Mouse (Mus musculus): ENCODE data around the gene Ust. TPM values are rescaled to one million over a fixed set of nuclear protein-coding genes. Genes with fewer than 3 reads are reported as not detected.

The Ust gene
- polyA plus RNA-seq, 1 experiment = 11.7 TPM

GRCm38 (mm10) chr10:8477936-8478335 is 40.7 kb downstream of the Ust start:
- Histone ChIP-seq H3K4me1 (ENCODE audit: control insufficient read depth, insufficient read depth, low read length) (no peaks in the 10 kb centered on the region), H3K27ac (ENCODE audit: insufficient read depth, low read length) (no peak overlapping the region), H3K4me3 (ENCODE audit: insufficient read depth, low read length) (no peak overlapping the region)
- TF ChIP-seq POLR2A (IDR thresholded peaks at IDR 0.05; ENCODE audit: low read depth, low read length) (no peak), CTCF (IDR thresholded peaks at IDR 0.05; ENCODE audit: borderline replicate concordance, insufficient read depth, low read length) (no peak)

DNA sequence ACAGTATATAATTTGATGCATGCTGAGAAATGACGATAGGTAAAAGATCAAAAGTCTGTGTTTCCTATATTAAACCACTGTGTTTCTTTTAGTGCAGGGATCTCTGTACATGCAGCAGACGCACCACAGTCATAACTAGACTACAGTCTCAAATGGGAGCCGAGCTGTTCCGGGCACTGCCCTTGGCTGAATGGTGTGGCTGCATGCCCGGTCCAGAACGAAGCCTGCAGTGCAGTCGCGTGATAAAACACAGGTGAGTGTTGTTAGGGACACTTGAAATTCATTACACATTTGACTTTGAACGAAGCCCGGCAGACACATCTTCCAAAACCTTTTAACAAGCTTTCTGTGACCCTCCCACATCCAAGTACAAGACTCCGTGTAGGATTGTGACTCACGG is 46.6 kb downstream of the Ust start:
- no peak for TF ChIP-seq CTCF (IDR thresholded peaks at IDR 0.05; ENCODE audit: borderline replicate concordance, insufficient read depth, low read length)
- TF ChIP-seq POLR2A (IDR thresholded peaks at IDR 0.05; ENCODE audit: low read depth, low read length) = no peak
- Histone ChIP-seq H3K4me3 (ENCODE audit: insufficient read depth, low read length) (no peak overlapping the region), H3K4me1 (ENCODE audit: control insufficient read depth, insufficient read depth, low read length) (peaks cover 14% of the 10 kb centered on the region), H3K27ac (ENCODE audit: insufficient read depth, low read length) (no peak overlapping the region)

DNA sequence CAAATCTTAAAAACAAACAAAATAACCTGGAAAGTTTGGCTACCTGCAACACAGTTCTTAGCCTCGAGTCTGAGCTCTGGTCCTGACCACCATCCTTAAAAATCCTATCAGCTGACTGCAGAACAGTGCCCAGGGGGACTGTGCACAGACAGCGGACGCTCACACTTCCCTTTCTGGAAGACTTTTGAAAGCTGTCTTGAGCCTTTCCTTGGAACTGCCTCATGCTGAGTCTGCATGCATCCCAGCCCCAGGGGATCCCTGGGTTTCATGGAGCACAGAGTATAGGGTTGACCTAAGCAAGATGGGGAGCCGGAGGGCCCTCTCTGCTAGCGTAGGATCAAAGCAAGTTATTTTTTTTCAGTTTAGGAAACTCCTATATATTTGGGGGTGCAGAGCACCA is 47.6 kb downstream of the Ust start:
- Histone ChIP-seq H3K4me3 (ENCODE audit: insufficient read depth, low read length) (no peak overlapping the region), H3K4me1 (ENCODE audit: control insufficient read depth, insufficient read depth, low read length) (peaks cover 14% of the 10 kb centered on the region), H3K27ac (ENCODE audit: insufficient read depth, low read length) (0 out of 2 replicates have a peak overlapping the region, but pooled peaks have one; percentile 9)
- TF ChIP-seq CTCF (IDR thresholded peaks at IDR 0.05; ENCODE audit: borderline replicate concordance, insufficient read depth, low read length) = no peak
- TF ChIP-seq POLR2A (IDR thresholded peaks at IDR 0.05; ENCODE audit: low read depth, low read length) = no peak

DNA sequence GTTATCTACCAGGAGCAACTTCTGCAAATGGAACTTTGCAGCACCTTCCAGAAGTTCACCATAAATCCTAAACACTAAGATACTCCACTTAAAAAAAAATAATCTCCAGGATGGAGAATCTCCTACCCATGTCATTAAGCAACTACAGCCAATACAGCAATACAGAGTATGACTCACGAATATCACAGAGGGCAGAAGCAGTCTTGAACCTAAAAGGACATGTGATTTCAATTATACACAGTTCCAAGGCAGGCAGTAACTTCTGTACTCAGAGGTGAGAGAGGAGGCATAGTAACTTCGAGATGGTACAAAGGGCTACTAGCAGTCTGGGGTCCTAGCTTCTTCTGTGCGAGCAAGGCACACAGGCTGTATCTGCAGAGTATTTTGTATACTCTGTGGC is 49.1 kb downstream of the Ust start:
- Histone ChIP-seq H3K27ac (ENCODE audit: insufficient read depth, low read length) (peak overlapping the region; percentile 35), H3K4me1 (ENCODE audit: control insufficient read depth, insufficient read depth, low read length) (peaks cover 14% of the 10 kb centered on the region), H3K4me3 (ENCODE audit: insufficient read depth, low read length) (no peak overlapping the region)
- TF ChIP-seq CTCF (IDR thresholded peaks at IDR 0.05; ENCODE audit: borderline replicate concordance, insufficient read depth, low read length) = no peak
- TF ChIP-seq POLR2A (IDR thresholded peaks at IDR 0.05; ENCODE audit: low read depth, low read length) = no peak

DNA sequence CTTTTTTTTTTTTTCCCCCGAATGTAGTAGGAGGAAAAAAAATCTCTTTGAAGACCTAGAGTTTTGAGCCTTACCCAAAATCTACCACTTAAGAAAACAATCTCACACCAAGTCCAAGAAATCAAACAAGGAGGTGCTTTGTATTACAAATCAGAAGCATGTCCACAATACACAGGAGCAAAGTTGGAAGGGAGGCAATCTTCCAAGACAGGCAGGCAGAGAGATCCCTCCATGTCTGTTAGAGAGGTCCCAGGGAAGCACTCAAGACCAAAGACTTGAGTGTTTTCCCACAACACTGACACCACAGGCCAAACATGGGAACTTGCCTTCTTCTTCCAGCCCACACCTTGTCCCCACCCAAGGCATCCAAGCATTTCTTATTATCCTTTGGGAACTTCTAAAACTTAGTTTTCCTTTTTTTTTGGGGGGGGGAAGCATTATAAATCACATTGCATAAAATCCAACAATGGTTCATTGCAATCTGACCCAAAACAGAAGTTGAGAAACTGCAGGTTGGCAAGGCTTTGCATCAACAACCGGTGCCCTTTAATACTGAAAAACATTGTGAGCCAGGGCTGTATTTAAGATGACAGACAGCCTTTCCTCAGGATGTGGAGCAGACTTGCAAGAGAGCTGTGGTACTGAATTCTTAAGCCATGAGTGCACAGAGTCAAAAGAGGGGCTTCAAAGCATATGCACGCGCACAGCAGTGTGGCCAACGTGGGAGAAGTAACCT is 49.8 kb downstream of the Ust start:
- Histone ChIP-seq H3K4me1 (ENCODE audit: control insufficient read depth, insufficient read depth, low read length) (peaks cover 14% of the 10 kb centered on the region), H3K4me3 (ENCODE audit: insufficient read depth, low read length) (no peak overlapping the region), H3K27ac (ENCODE audit: insufficient read depth, low read length) (peak overlapping the region; percentile 19; the same call in 1 of the 2 replicates)
- TF ChIP-seq POLR2A (IDR thresholded peaks at IDR 0.05; ENCODE audit: low read depth, low read length) (no peak), CTCF (IDR thresholded peaks at IDR 0.05; ENCODE audit: borderline replicate concordance, insufficient read depth, low read length) (no peak)

- TF ChIP-seq POLR2A (IDR thresholded peaks at IDR 0.05; ENCODE audit: low read depth, low read length) (no peak), CTCF (IDR thresholded peaks at IDR 0.05; ENCODE audit: borderline replicate concordance, insufficient read depth, low read length) (no peak)
- H3K4me1 ChIP-seq (ENCODE audit: control insufficient read depth, insufficient read depth, low read length) = peaks cover 11% of the 10 kb centered on the region
- no peak overlapping the region; the same call in 1 of the 2 replicates for H3K27ac ChIP-seq (ENCODE audit: insufficient read depth, low read length)
- no peak overlapping the region for H3K4me3 ChIP-seq (ENCODE audit: insufficient read depth, low read length)
Observed at GRCm38 (mm10) chr10:8465918-8466317, 52.7 kb downstream of the Ust start.

- Histone ChIP-seq H3K4me3 (ENCODE audit: insufficient read depth, low read length) (no peak overlapping the region), H3K27ac (ENCODE audit: insufficient read depth, low read length) (no peak overlapping the region), H3K4me1 (ENCODE audit: control insufficient read depth, insufficient read depth, low read length) (peaks cover 7% of the 10 kb centered on the region)
- TF ChIP-seq POLR2A (IDR thresholded peaks at IDR 0.05; ENCODE audit: low read depth, low read length) (no peak), CTCF (IDR thresholded peaks at IDR 0.05; ENCODE audit: borderline replicate concordance, insufficient read depth, low read length) (no peak)
Observed at GRCm38 (mm10) chr10:8465216-8465615, 53.4 kb downstream of the Ust start.

- no peak overlapping the region for H3K27ac ChIP-seq (ENCODE audit: insufficient read depth, low read length)
- TF ChIP-seq CTCF (IDR thresholded peaks at IDR 0.05; ENCODE audit: borderline replicate concordance, insufficient read depth, low read length) (no peak), POLR2A (IDR thresholded peaks at IDR 0.05; ENCODE audit: low read depth, low read length) (no peak)
- no peaks in the 10 kb centered on the region; the same call in 1 of the 2 replicates for H3K4me1 ChIP-seq (ENCODE audit: control insufficient read depth, insufficient read depth, low read length)
- no peak overlapping the region for H3K4me3 ChIP-seq (ENCODE audit: insufficient read depth, low read length)
Observed at GRCm38 (mm10) chr10:8461372-8461771, 57.3 kb downstream of the Ust start.

GRCm38 (mm10) chr10:8454711-8455110 is 63.9 kb downstream of the Ust start:
- TF ChIP-seq CTCF (IDR thresholded peaks at IDR 0.05; ENCODE audit: borderline replicate concordance, insufficient read depth, low read length) (no peak), POLR2A (IDR thresholded peaks at IDR 0.05; ENCODE audit: low read depth, low read length) (no peak)
- H3K4me3 ChIP-seq (ENCODE audit: insufficient read depth, low read length) = no peak overlapping the region
- no peaks in the 10 kb centered on the region for H3K4me1 ChIP-seq (ENCODE audit: control insufficient read depth, insufficient read depth, low read length)
- H3K27ac ChIP-seq (ENCODE audit: insufficient read depth, low read length) = no peak overlapping the region

DNA sequence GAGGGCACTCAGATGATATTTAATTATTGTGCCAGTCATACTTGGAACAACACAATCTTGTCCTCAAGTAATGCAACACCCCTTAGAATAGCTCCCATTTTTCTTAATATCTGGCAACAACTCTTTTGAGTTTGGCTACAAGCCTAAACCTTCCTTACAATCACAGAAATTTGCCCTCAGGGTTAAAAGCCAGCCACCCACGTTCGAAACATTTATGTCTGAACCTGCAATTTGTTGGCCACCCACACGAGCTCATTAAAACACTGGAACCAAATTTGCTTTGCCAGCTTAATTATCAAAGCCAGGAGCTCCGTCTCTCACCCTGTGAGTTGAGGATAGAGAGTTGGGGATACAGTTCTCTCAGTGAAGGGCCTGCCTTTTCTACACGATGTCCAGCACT is 70.9 kb downstream of the Ust start:
- Histone ChIP-seq H3K4me3 (ENCODE audit: insufficient read depth, low read length) (no peak overlapping the region), H3K27ac (ENCODE audit: insufficient read depth, low read length) (no peak overlapping the region), H3K4me1 (ENCODE audit: control insufficient read depth, insufficient read depth, low read length) (no peaks in the 10 kb centered on the region)
- TF ChIP-seq POLR2A (IDR thresholded peaks at IDR 0.05; ENCODE audit: low read depth, low read length) (no peak), CTCF (IDR thresholded peaks at IDR 0.05; ENCODE audit: borderline replicate concordance, insufficient read depth, low read length) (no peak)
